14 mouse cellular contexts compared by ENCODE assay signal in the genomic region with DNA sequence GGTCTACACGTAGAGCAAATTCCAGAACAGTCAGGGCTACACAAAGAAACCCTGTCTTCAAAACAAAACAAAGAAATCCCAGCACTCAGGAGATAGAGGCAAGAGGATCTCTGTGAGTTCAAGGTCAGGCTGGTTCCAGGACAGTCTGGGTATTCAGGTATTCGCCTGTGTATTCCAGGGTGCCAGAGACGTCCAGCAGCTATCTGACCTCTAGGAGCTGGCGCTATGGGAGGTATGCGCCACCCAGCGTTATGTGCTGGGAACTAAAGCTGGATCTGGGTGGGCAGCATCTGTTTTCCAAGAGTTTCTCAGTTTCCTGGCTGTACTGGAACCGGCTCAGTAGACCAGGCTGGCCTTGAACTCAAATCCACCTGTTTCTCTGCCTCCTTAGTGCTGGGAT. TPM values are rescaled to one million over a fixed set of nuclear protein-coding genes. Genes with fewer than 3 reads are reported as not detected.
DNase-seq lines count a peak whose midpoint lies in the region; ATAC-seq and TF ChIP-seq lines count a peak whose summit lies in the region.
"Had no signal": no experiment of that assay in that cellular context is flagged by ENCODE, and none has a peak within 500 bp of the region (broad histone marks: within the 10 kb centered on the region; RNA-seq: fewer than 3 reads in every experiment).

No protein-coding gene starts in this region.

- no peak for TF ChIP-seq POLR2A in embryonic fibroblast, embryonic 13.5 days (IDR thresholded peaks at IDR 0.05; ENCODE audit: low read depth, low read length)

- peak; percentile 33 for TF ChIP-seq CTCF in gastrocnemius, adult 2 months (IDR thresholded peaks at IDR 0.05)
- peak; percentile 65 for TF ChIP-seq CTCF in liver, embryonic 14.5 days (IDR thresholded peaks at IDR 0.05; ENCODE audit: low read depth)
- TF ChIP-seq CTCF in embryonic fibroblast, embryonic 13.5 days (IDR thresholded peaks at IDR 0.05; ENCODE audit: borderline replicate concordance, insufficient read depth, low read length), result peak; percentile 39; the same call in 1 of the 2 replicates

- no peaks in the 10 kb centered on the region for H3K36me3 ChIP-seq in liver, embryonic 14.5 days (replicated peaks; ENCODE audit: control insufficient read depth, insufficient read depth, low read depth)
- H3K36me3 ChIP-seq in liver, embryonic 11.5 days (ENCODE audit: control insufficient read depth, insufficient read depth, low read length), result no peaks in the 10 kb centered on the region

- DNase-seq in gastrocnemius, adult 2 months, result no peak
- DNase-seq in gastrocnemius, postnatal 25 days, result no peak
- DNase-seq in liver, embryonic 14.5 days (ENCODE audit: low read depth in 3 of 3, low spot score in 3 of 3), result no peak
- no peak for DNase-seq in liver, embryonic 11.5 days (ENCODE audit: low spot score)
- peak; percentile 95 for DNase-seq in ES-CJ7 (ENCODE audit: low read depth, low spot score)
- no peak for DNase-seq in cerebellum, postnatal 14 days
- no peak for DNase-seq in right cerebral cortex, postnatal 4 days
- DNase-seq: cerebellum, adult 9-11 months; heart, adult 18-20 months; thymus, adult 18-20 months had no signal

- H3K9ac ChIP-seq in liver, embryonic 14.5 days (replicated peaks), result no peak overlapping the region
- H3K9ac ChIP-seq in liver, embryonic 11.5 days (ENCODE audit: low read depth, low read length), result no peak overlapping the region

- peaks cover 5 to 7% of the 10 kb centered on the region in 2 experiments for H3K4me1 ChIP-seq in liver, embryonic 14.5 days (replicated peaks; ENCODE audit: control insufficient read depth in 2 of 2, insufficient read depth in 2 of 2, low read length in 1 of 2)
- H3K4me1 ChIP-seq in liver, embryonic 11.5 days (replicated peaks; ENCODE audit: control insufficient read depth, insufficient read depth, low read length), result peaks cover 16% of the 10 kb centered on the region
- H3K4me1 ChIP-seq in embryonic fibroblast, embryonic 13.5 days (ENCODE audit: control insufficient read depth, insufficient read depth, low read length), result peaks cover 5% of the 10 kb centered on the region; the same call in 1 of the 2 replicates

- no peaks in the 10 kb centered on the region for H3K9me3 ChIP-seq in liver, embryonic 14.5 days (ENCODE audit: control insufficient read depth, low read length)
- H3K9me3 ChIP-seq in liver, embryonic 11.5 days (ENCODE audit: control insufficient read depth, low read length), result no peaks in the 10 kb centered on the region

- no peak overlapping the region for H3K27ac ChIP-seq in gastrocnemius, adult 2 months
- H3K27ac ChIP-seq in liver, embryonic 14.5 days, result no peak overlapping the region
- H3K27ac ChIP-seq in liver, embryonic 11.5 days (ENCODE audit: low read depth, low read length), result no peak overlapping the region
- H3K27ac ChIP-seq in embryonic fibroblast, embryonic 13.5 days (ENCODE audit: insufficient read depth, low read length), result no peak overlapping the region

- 46% methylated on average over 7 of the region's 7 CpGs for WGBS in liver, embryonic 14.5 days (ENCODE audit: insufficient replicate concordance)
- WGBS in liver, embryonic 11.5 days, result 35% methylated on average over 7 of the region's 7 CpGs

- no peak overlapping the region for H3K4me2 ChIP-seq in liver, embryonic 14.5 days (ENCODE audit: low read depth)
- no peak overlapping the region for H3K4me2 ChIP-seq in liver, embryonic 11.5 days

- no peak for ATAC-seq in liver, embryonic 14.5 days (ENCODE audit: insufficient read depth)
- no peak for ATAC-seq in liver, embryonic 11.5 days (replicated peaks; ENCODE audit: low FRiP score)

- intact Hi-C loops in gastrocnemius, adult 2 months (cut with DNase I), result no loop called here

- peaks cover 40% of the 10 kb centered on the region for H3K27me3 ChIP-seq in liver, embryonic 14.5 days (ENCODE audit: control insufficient read depth, insufficient read depth, low read length)
- H3K27me3 ChIP-seq in liver, embryonic 11.5 days (replicated peaks; ENCODE audit: control insufficient read depth, insufficient read depth, low read length), result peaks cover 39% of the 10 kb centered on the region

- no peak overlapping the region for H3K4me3 ChIP-seq in gastrocnemius, adult 2 months
- H3K4me3 ChIP-seq in liver, embryonic 14.5 days (ENCODE audit: insufficient read depth in 1 of 2, low read depth in 2 of 2, low read length in 2 of 2), result no peak overlapping the region
- H3K4me3 ChIP-seq in liver, embryonic 11.5 days (ENCODE audit: low read depth, low read length), result no peak overlapping the region
- no peak overlapping the region for H3K4me3 ChIP-seq in embryonic fibroblast, embryonic 13.5 days (ENCODE audit: insufficient read depth, low read length)
- H3K4me3 ChIP-seq: erythroblast, embryonic 14.5 days had no signal

- TF ChIP-seq EP300 in liver, embryonic 14.5 days (IDR thresholded peaks at IDR 0.05; ENCODE audit: low read depth), result no peak

RNA-seq across cellular contexts. Expression of a gene that starts 3.6 kb away (rescaled TPM):
- total RNA-seq in gastrocnemius, adult 2 months (2021), result 1 to 10 TPM; 1.5 to 2.1 TPM
- 1 to 10 TPM; 3.3 to 5.9 TPM for total RNA-seq in gastrocnemius, postnatal 25 days (2021)
- not detected in 2 replicates for polyA plus RNA-seq in liver, embryonic 14.5 days (2012; rRNA removed)
- not detected in 2 replicates for polyA plus RNA-seq in liver, embryonic 14.5 days (2014; fragmentation: Nextera tagmentation; extraction: Ambion mirVana)
- not detected in 2 replicates for polyA plus RNA-seq in liver, embryonic 11.5 days (2014; fragmentation: Nextera tagmentation; extraction: Ambion mirVana)
- polyA plus RNA-seq in embryonic fibroblast, embryonic 13.5 days (2011; ENCODE audit: insufficient read length, low read depth, missing spikeins), result not detected in 2 replicates
- total RNA-seq: hematopoietic stem cell, adult 5-6 weeks; megakaryocyte progenitor cell, adult 5-6 weeks had no signal
- polyA plus RNA-seq: erythroblast, embryonic 14.5 days had no signal

RNA-seq across cellular contexts. Expression of a gene that starts 7.1 kb away (rescaled TPM):
- under 1 TPM in 1 of 2 experiments, not detected in 1; 0.48 TPM for total RNA-seq in gastrocnemius, adult 2 months (2021)
- under 1 TPM; 0.33 to 0.35 TPM for total RNA-seq in gastrocnemius, postnatal 25 days (2021)
- polyA plus RNA-seq in liver, embryonic 14.5 days (2012; rRNA removed), result 0.41 and 0.65 TPM in 2 replicates
- polyA plus RNA-seq in liver, embryonic 14.5 days (2014; fragmentation: Nextera tagmentation; extraction: Ambion mirVana), result 0.41 and 0.49 TPM in 2 replicates
- 0.29 and 1.5 TPM in 2 replicates for polyA plus RNA-seq in liver, embryonic 11.5 days (2014; fragmentation: Nextera tagmentation; extraction: Ambion mirVana)
- polyA plus RNA-seq in embryonic fibroblast, embryonic 13.5 days (2011; ENCODE audit: insufficient read length, low read depth, missing spikeins), result not detected in 2 replicates

RNA-seq across cellular contexts. Expression of a gene that starts 10.9 kb away (rescaled TPM):
- total RNA-seq in gastrocnemius, adult 2 months (2021), result 10 to 100 TPM; 15.1 to 19.8 TPM
- 10 to 100 TPM; 15.6 to 16.7 TPM for total RNA-seq in gastrocnemius, postnatal 25 days (2021)
- polyA plus RNA-seq in liver, embryonic 14.5 days (2012; rRNA removed), result 32.5 and 34.5 TPM in 2 replicates
- polyA plus RNA-seq in liver, embryonic 14.5 days (2014; fragmentation: Nextera tagmentation; extraction: Ambion mirVana), result 9.1 and 9.3 TPM in 2 replicates
- 13.4 and 17.6 TPM in 2 replicates for polyA plus RNA-seq in liver, embryonic 11.5 days (2014; fragmentation: Nextera tagmentation; extraction: Ambion mirVana)
- polyA plus RNA-seq in embryonic fibroblast, embryonic 13.5 days (2011; ENCODE audit: insufficient read length, low read depth, missing spikeins), result 38.1 and 47.9 TPM in 2 replicates

RNA-seq across cellular contexts. Expression of a gene that starts 12.9 kb away (rescaled TPM):
- under 1 TPM in 1 of 2 experiments, not detected in 1; 0.31 TPM for total RNA-seq in gastrocnemius, adult 2 months (2021)
- total RNA-seq in gastrocnemius, postnatal 25 days (2021), result under 1 TPM; 0.26 to 0.32 TPM
- polyA plus RNA-seq in liver, embryonic 14.5 days (2012; rRNA removed), result 0.11 and 0.19 TPM in 2 replicates
- 0.09 TPM in 1 of 2 replicates, not detected in the other for polyA plus RNA-seq in liver, embryonic 14.5 days (2014; fragmentation: Nextera tagmentation; extraction: Ambion mirVana)
- 0.66 and 1.2 TPM in 2 replicates for polyA plus RNA-seq in liver, embryonic 11.5 days (2014; fragmentation: Nextera tagmentation; extraction: Ambion mirVana)
- polyA plus RNA-seq in embryonic fibroblast, embryonic 13.5 days (2011; ENCODE audit: insufficient read length, low read depth, missing spikeins), result 0.73 and 0.91 TPM in 2 replicates
- total RNA-seq: hematopoietic stem cell, adult 5-6 weeks; megakaryocyte progenitor cell, adult 5-6 weeks had no signal
- polyA plus RNA-seq: erythroblast, embryonic 14.5 days had no signal

RNA-seq across cellular contexts. Expression of a gene that starts 34.0 kb away (rescaled TPM):
- under 1 TPM; 0.36 to 0.61 TPM for total RNA-seq in gastrocnemius, adult 2 months (2021)
- 1 to 10 TPM in 1 of 2 experiments, under 1 TPM in 1; 0.69 to 1.2 TPM for total RNA-seq in gastrocnemius, postnatal 25 days (2021)
- polyA plus RNA-seq in liver, embryonic 14.5 days (2012; rRNA removed), result 0.56 and 0.70 TPM in 2 replicates
- polyA plus RNA-seq in liver, embryonic 14.5 days (2014; fragmentation: Nextera tagmentation; extraction: Ambion mirVana), result 0.32 and 0.45 TPM in 2 replicates
- 1.8 and 3.1 TPM in 2 replicates for polyA plus RNA-seq in liver, embryonic 11.5 days (2014; fragmentation: Nextera tagmentation; extraction: Ambion mirVana)
- polyA plus RNA-seq in embryonic fibroblast, embryonic 13.5 days (2011; ENCODE audit: insufficient read length, low read depth, missing spikeins), result 1.1 and 1.5 TPM in 2 replicates
